Mouse (Mus musculus): ENCODE data around the gene Kcnk1.

Kcnk1 gene

GRCm38 (mm10) chr8:126045751-126046150 lies 50.8 kb downstream of the Kcnk1 start:
- in situ Hi-C loops (cut with MboI, MseI), result no loop called here

GRCm38 (mm10) chr8:126053911-126054310 lies 58.9 kb downstream of the Kcnk1 start:
- in situ Hi-C loops (cut with MboI, MseI), result no loop called here

- in situ Hi-C loops (cut with MboI, MseI), result no loop called here
These were observed 63.9 kb downstream of the Kcnk1 start for GRCm38 (mm10) chr8:126058876-126059275.

- in situ Hi-C loops (cut with MboI, MseI), result no loop called here
These were observed 67.9 kb downstream of the Kcnk1 start for GRCm38 (mm10) chr8:126062844-126063243.

- in situ Hi-C loops (cut with MboI, MseI), result no loop called here
These were observed 69.0 kb downstream of the Kcnk1 start for GRCm38 (mm10) chr8:126063832-126064409.

GRCm38 (mm10) chr8:126064587-126065145 lies 69.7 kb downstream of the Kcnk1 start:
- in situ Hi-C loops (cut with MboI, MseI), result no loop called here

- in situ Hi-C loops (cut with MboI, MseI), result no loop called here
These were observed 72.3 kb downstream of the Kcnk1 start for GRCm38 (mm10) chr8:126067306-126067705.

- in situ Hi-C loops (cut with MboI, MseI), result no loop called here
These were observed 73.2 kb downstream of the Kcnk1 start for GRCm38 (mm10) chr8:126068136-126068535.

- in situ Hi-C loops (cut with MboI, MseI), result no loop called here
These were observed 77.7 kb downstream of the Kcnk1 start for GRCm38 (mm10) chr8:126072678-126073077.

GRCm38 (mm10) chr8:126073141-126073740 lies 78.3 kb downstream of the Kcnk1 start:
- in situ Hi-C loops (cut with MboI, MseI), result no loop called here

GRCm38 (mm10) chr8:126074111-126074510 lies 79.1 kb downstream of the Kcnk1 start:
- in situ Hi-C loops (cut with MboI, MseI), result no loop called here

GRCm38 (mm10) chr8:126075400-126075799 lies 80.4 kb downstream of the Kcnk1 start:
- in situ Hi-C loops (cut with MboI, MseI), result no loop called here

Data from T-helper 2 cell (primary cell).